Mouse (Mus musculus) large intestine, adult 2 months (tissue): ENCODE data around the gene Impg1. TPM values are rescaled to one million over a fixed set of nuclear protein-coding genes. Genes with fewer than 3 reads are reported as not detected.
A peak's percentile ranks its signal among the peaks of the same experiment; 100 is the strongest.
"Not testable (repeated sequence)": the region's sequence is repeated elsewhere in the genome, so short reads cannot be mapped to it uniquely, and the experiment has no call there.

Source experiments
- DNase-seq: peaks from one replicate; pipeline ENCODE4 v3.0.0-alpha.2; 2012; ENCODE audit warnings: low read depth, low spot score
- WGBS: fragments of 180-500 bp; shearing (Covaris S2); methylation state at CpG from one replicate; pipeline ENCODE4 v1.1.7; 2018; 5-methylcytosine and 5-hydroxymethylcytosine counted together
- polyA plus RNA-seq: library from polyadenylated mRNA; depleted of rRNA; stranded (reverse); fragments of >200 nt; gene quantifications from 2 replicates; pipeline ENCODE4 v1.2.3, GENCODE M21; 2012

The Impg1 gene
- polyA plus RNA-seq, 1 experiment = 0.04 TPM

GRCm38 (mm10) chr9:80351678-80352331, 113.5 kb downstream of the Impg1 start:
- DNase-seq = no peak
- WGBS = 60% methylated on average over 20 of the region's 20 CpGs

DNA sequence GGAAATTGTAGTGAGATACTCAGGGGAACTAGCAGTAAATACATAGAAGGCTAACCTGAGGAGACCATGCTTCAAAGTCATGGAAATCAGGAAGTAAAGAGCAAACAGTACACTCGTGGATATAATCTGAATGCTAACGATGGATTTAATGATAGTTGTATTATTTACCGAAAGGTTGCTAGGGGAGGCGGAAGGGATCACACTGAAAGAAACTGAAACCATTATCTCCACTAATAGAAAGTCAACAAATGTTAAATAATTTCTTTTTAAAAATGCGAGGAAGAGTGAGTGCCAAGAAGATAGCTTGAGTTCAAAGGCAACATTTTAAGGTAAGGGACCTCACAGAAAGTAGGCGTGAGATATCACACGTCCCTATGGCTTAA, 114.0 kb downstream of the Impg1 start:
- DNase-seq = no peak
- WGBS = 58% methylated on average over 7 of the region's 7 CpGs

DNA sequence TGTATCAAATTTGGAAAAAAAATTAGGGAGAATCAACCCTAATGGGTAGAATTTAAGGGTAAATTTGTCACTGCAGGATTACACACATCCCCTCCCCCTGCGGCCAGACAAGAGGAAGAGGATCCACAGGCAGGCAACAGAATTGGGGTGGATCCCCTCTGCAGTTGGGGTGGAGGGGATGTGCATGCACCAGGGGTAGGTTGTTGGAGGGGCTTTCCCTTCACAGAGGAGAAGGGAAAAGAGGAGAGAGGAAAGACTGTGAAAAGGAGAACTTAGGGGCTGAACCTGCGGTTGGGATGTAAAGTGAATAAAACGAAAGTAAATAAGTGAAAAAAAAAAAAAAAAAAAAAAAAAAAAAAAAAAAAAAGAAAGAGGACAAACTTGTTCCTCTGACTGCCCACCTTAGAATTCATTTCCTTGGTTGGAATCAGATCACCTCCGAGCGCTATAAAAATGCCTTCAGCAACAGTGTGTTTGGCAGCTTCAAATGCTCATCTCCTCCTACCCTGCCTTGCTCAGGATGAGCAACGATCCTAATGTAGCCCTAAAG, 120.8 kb downstream of the Impg1 start:
- 63% methylated on average over 6 of the region's 6 CpGs for WGBS

GRCm38 (mm10) chr9:80342520-80342919, 122.8 kb downstream of the Impg1 start:
- whole genome bisulfite sequencing = 83% methylated on average over 6 of the region's 6 CpGs
- no peak for DNase-seq

More for the DNA sequence above, 120.8 kb downstream of the Impg1 start:
- DNase-seq = no peak

GRCm38 (mm10) chr9:80341756-80342155, 123.5 kb downstream of the Impg1 start:
- DNase-seq = no peak

GRCm38 (mm10) chr9:80340927-80341326, 124.4 kb downstream of the Impg1 start:
- no peak for DNase-seq
- 78% methylated on average over 1 of the region's 1 CpGs for WGBS

More at GRCm38 (mm10) chr9:80341756-80342155, 123.5 kb downstream of the Impg1 start:
- 93% methylated on average over 16 of the region's 16 CpGs for WGBS

GRCm38 (mm10) chr9:80338026-80338425, 127.3 kb downstream of the Impg1 start:
- DNase-seq = no peak
- WGBS = 82% methylated on average over 6 of the region's 6 CpGs

DNA sequence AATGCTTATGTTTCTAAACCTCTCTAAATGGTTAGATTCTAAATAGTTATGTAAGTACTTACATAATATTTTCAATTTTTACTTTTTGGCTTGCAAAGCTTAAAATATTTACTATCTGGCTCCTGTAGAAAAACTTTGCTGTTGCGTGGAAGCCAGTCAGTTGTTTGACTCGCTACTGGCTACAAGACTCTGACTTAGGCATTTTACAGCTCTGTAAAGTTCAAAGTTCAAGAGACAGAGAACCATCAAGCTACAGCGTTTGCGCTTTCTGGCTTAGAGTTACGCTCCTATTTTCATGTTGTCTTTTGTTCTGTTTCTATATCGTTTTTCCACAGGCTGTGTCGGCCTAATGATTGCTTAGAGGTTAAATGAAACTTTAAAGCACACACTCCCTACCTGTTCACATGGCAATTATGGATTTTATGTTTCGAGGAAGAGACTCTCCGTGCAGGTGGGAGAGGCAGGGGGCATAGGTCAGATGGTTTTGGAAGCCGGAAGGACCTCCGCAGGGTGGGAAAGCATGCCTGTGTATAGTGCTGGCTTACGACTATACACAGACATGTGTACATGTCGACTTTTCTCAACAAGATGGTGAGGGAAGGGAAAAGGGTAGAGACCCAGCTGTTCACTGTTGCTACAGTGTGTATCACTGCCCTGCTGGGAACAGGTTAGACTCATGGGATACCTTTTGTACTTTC, 129.5 kb downstream of the Impg1 start:
- peak; percentile 50 for DNase-seq

GRCm38 (mm10) chr9:80333998-80334605, 131.2 kb downstream of the Impg1 start:
- WGBS = 66% methylated on average over 14 of the region's 14 CpGs
- DNase-seq = no peak

More for the DNA sequence above, 129.5 kb downstream of the Impg1 start:
- 29% methylated on average over 13 of the region's 13 CpGs for WGBS

GRCm38 (mm10) chr9:80333466-80333865, 131.8 kb downstream of the Impg1 start:
- DNase-seq = no peak
- 68% methylated on average over 8 of the region's 8 CpGs for WGBS

DNA sequence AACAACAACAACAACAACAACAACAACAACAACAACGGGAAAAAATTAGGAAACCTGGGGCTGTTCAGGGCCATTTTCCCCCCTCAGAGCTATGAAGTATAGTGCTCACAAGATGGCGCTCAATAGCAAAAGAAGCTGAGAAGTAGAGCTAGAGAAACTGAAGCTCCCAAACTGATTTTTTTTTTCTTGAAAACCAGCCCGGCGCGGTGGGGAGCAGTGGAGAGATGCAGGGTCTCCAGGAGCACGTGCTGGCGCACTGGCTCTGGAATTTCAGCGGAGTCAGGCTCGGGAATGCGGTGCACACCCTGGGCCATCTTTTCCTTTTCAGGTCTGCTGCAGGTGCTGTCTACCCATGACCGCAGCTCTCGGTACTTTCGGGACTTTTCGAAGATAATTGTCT, 133.1 kb downstream of the Impg1 start:
- DNase-seq = no peak
- 20% methylated on average over 14 of the region's 14 CpGs for WGBS

DNA sequence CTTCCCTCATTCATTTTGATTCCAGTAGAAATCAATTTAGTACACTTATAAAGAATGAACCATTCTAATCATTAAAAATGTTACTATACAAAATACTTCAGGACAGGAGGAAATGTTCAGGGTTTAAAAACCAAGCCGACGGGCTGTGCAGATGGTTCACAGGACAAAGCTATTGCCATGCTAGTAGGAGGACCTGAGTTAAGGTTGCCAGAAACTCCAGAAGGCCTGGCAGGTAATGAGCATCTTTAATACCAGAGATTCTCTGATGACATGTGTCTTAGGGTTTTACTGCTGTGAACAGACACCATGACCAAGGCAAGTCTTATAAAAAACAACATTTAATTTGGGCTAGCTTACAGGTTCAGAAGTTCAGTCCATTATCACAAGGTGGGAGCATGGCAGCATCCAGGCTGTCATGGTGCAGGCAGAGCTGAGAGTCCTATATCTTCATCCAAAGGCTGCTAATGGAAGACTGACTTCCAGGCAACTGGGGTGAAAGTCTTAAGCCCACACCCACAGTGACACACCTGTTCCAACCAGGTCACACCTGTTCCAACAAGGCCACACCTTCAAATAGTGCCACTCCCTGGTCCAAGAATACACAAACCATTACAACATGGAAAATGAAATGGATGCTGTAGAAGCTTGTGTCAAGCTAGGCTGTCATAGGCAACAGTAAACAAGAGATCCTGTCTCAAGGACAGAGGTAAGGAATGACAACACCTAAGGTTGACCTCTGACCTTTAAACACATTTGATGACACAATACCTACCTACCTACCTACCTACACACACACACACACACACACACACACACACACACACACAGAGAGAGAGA, 144.0 kb downstream of the Impg1 start:
- WGBS = 98% methylated on average over 2 of the region's 2 CpGs
- DNase-seq = not testable (repeated sequence)

- no peak for DNase-seq
- 82% methylated on average over 6 of the region's 6 CpGs for WGBS
Measured at GRCm38 (mm10) chr9:80318027-80318426, 147.3 kb downstream of the Impg1 start.

DNA sequence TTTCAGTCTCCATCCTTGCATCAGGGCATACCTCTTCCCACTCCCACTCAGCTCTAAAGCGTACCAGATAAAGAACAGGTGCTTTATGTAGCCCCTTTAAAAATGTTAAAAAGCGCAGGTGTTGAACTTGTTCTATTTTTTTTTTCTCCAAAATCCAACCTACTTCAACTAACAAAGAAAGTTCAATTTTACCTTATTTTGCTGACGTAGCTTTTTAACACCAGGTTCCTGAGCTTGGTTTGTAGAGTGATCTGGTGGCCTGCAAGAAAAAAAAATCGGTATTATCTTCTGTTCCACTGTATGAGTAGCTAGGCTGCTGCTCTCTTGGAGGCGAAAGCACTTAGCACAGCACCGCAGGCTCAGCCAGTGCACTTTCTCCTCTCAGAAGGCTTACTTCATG, 149.4 kb downstream of the Impg1 start:
- no peak for DNase-seq
- WGBS = 92% methylated on average over 6 of the region's 6 CpGs

DNA sequence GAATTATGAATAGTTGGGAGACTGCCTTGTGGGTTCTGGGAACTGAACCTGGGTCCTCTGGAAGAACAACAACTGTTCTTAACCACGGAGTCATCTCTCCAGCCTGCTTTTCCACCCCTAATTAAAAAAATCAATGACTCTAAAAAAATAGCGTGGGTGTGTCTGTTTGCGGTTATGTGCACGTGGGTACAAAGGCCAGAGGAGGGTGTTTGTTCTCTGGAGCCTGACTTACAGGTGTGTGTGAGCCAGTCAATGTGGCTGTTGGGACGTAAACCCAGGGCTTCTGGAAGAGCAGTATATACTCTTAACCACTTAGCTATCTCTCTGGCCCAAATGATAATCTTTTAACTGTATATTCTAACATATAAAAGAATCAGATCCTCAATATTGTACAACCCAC, 151.7 kb downstream of the Impg1 start:
- WGBS = 34% methylated on average over 5 of the region's 5 CpGs
- DNase-seq = no peak

- 89% methylated on average over 13 of the region's 13 CpGs for WGBS
- no peak for DNase-seq
Measured at GRCm38 (mm10) chr9:80307629-80308028, 157.7 kb downstream of the Impg1 start.

- no peak for DNase-seq
- 84% methylated on average over 11 of the region's 11 CpGs for WGBS
Measured at GRCm38 (mm10) chr9:80306853-80307252, 158.4 kb downstream of the Impg1 start.

DNA sequence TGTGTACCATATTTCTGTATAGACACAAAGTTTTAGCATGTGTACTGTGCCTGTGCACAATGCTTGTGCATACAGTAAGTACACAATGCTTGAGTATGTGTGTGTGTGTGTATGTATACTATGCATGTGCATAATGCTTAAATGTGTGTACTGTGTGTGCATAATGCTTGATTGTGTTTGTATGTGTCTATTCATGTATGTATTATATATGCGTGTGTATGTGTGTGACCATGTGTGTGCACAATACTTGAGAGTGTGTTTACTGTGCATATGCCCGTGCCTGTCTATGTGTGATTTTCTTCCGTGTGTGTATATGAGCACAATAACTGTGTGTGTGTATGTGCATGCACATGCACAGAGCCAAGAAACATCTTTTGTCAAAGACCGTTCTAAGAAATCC, 158.9 kb downstream of the Impg1 start:
- 91% methylated on average over 4 of the region's 4 CpGs for WGBS
- no peak for DNase-seq

DNA sequence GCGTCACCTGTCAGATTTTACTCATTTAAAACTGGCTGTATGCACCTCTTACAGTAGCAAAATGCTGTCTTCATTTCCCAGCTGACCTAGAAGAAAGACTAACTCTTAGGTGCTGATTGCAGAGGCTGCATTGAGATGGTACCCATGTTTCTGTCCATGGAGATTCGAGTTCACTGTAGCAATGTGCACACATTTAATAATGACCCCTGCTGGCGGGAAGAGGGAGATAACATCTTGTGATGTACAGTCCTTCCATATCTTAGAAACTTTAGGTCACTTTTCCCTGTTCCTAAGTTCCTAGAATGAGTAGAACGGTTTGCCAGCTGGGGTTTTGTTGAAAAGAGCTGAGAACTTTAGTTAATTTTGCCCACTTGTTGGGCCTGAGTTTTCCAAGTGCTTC, 161.8 kb downstream of the Impg1 start:
- 68% methylated on average over 4 of the region's 4 CpGs for WGBS
- DNase-seq = no peak

DNA sequence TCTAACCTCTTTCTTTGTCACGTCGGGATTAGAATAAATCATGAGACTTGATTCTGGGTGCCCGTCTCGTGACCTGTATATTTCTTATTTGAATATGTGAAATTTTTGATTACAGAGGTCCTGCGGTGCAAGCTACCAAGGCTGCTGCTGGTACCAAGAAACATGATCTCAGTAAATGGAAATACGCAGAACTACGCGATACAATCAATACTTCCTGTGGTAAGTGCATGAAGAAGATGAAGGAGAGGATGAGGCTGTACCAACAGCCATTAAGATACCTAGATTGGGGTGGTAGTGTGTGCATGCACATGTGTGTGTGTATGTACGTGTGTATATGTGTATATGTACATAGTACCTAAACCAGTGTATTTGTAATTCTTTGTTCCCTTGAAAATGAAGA, 166.2 kb downstream of the Impg1 start:
- 95% methylated on average over 9 of the region's 9 CpGs for WGBS

More for the DNA sequence above, 166.2 kb downstream of the Impg1 start:
- no peak for DNase-seq
